Mouse (Mus musculus): ENCODE measurements around the gene Lrrc28. TPM values are rescaled to one million over a fixed set of nuclear protein-coding genes. Genes with fewer than 3 reads are reported as not detected.

Gene Lrrc28
- total and polyA plus RNA-seq, 3 experiments = 9.7 to 16.0 TPM; not detected in 1

- peaks cover 0 to 1% of the 10 kb centered on the region in 2 experiments; a peak in 1 of 4 replicates for H3K27me3 ChIP-seq (ENCODE audit: control insufficient read depth in 1 of 2, insufficient read depth in 2 of 2, low read length in 2 of 2)
Observed at GRCm38 (mm10) chr7:67652211-67652610, 7.1 kb upstream of the Lrrc28 start.

GRCm38 (mm10) chr7:67648376-67648775 is 3.3 kb upstream of the Lrrc28 start:
- peaks cover 0 to 1% of the 10 kb centered on the region in 2 experiments; a peak in 1 of 4 replicates for H3K27me3 ChIP-seq (ENCODE audit: control insufficient read depth in 1 of 2, insufficient read depth in 2 of 2, low read length in 2 of 2)
- H3K4me3 ChIP-seq (ENCODE audit: control insufficient read depth in 1 of 2, insufficient read depth in 1 of 2, low read depth in 2 of 2, low read length in 2 of 2) = no peak overlapping the region
- H3K9ac ChIP-seq (ENCODE audit: control insufficient read depth, low read depth, low read length, poor library complexity, severe bottlenecking) = no peak overlapping the region
- TF ChIP-seq CTCF (IDR thresholded peaks at IDR 0.05 in 2 of 3, conservative IDR thresholded peaks at IDR 0.05 in 1 of 3; ENCODE audit: control insufficient read depth in 1 of 3, insufficient read depth in 1 of 3, low read depth in 2 of 3, low read length in 3 of 3, poor library complexity in 1 of 3, severe bottlenecking in 1 of 3) (no peak), POLR2AphosphoS2 (IDR thresholded peaks at IDR 0.05; ENCODE audit: low read length) (no peak), SIN3A (IDR thresholded peaks at IDR 0.05; ENCODE audit: low read length) (no peak), HCFC1 (IDR thresholded peaks at IDR 0.05; ENCODE audit: low read depth, low read length) (no peak), CHD1 (IDR thresholded peaks at IDR 0.05; ENCODE audit: low read depth, low read length) (no peak), NRF1 (IDR thresholded peaks at IDR 0.05; ENCODE audit: insufficient read depth, low read depth, low read length, poor library complexity, severe bottlenecking) (no peak), ETS1 (IDR thresholded peaks at IDR 0.05; ENCODE audit: low read depth, low read length) (no peak), ZC3H11A (IDR thresholded peaks at IDR 0.05; ENCODE audit: low read depth, low read length) (no peak), KAT2A (conservative IDR thresholded peaks at IDR 0.05; ENCODE audit: low read depth, low read length) (no peak), TBP (IDR thresholded peaks at IDR 0.05; ENCODE audit: low read depth, low read length) (no peak), MAZ (IDR thresholded peaks at IDR 0.05; ENCODE audit: low read depth, low read length) (no peak), GABPA (IDR thresholded peaks at IDR 0.05; ENCODE audit: low read depth, low read length) (no peak), USF2 (IDR thresholded peaks at IDR 0.05; ENCODE audit: borderline replicate concordance in 1 of 2, insufficient read depth in 1 of 2, low read depth in 1 of 2, low read length in 2 of 2) (no peak)
- no peaks in the 10 kb centered on the region for H3K9me3 ChIP-seq (replicated peaks; ENCODE audit: insufficient read depth, low read length)
- H3K79me2 ChIP-seq (ENCODE audit: control insufficient read depth, insufficient read depth, low read length, poor library complexity) = peaks cover 7% of the 10 kb centered on the region; the same call in 1 of the 2 replicates
- H3K27ac ChIP-seq (ENCODE audit: control insufficient read depth, low read depth, low read length) = no peak overlapping the region
- no peak for DNase-seq (ENCODE audit: low read depth, low spot score)
- H3K36me3 ChIP-seq (ENCODE audit: control insufficient read depth in 1 of 2, insufficient read depth in 2 of 2, low read length in 2 of 2) = peaks cover 0 to 5% of the 10 kb centered on the region in 2 experiments; a peak in 2 of 4 replicates
- no peaks in the 10 kb centered on the region for H3K4me1 ChIP-seq (ENCODE audit: control insufficient read depth in 1 of 2, insufficient read depth in 2 of 2, low read length in 2 of 2)

More at GRCm38 (mm10) chr7:67652211-67652610, 7.1 kb upstream of the Lrrc28 start:
- Histone ChIP-seq H3K4me1 (ENCODE audit: control insufficient read depth in 1 of 2, insufficient read depth in 2 of 2, low read length in 2 of 2) (no peaks in the 10 kb centered on the region), H3K79me2 (ENCODE audit: control insufficient read depth, insufficient read depth, low read length, poor library complexity) (no peaks in the 10 kb centered on the region), H3K4me3 (ENCODE audit: control insufficient read depth in 1 of 2, insufficient read depth in 1 of 2, low read depth in 2 of 2, low read length in 2 of 2) (no peak overlapping the region), H3K9me3 (replicated peaks; ENCODE audit: insufficient read depth, low read length) (no peaks in the 10 kb centered on the region), H3K9ac (ENCODE audit: control insufficient read depth, low read depth, low read length, poor library complexity, severe bottlenecking) (no peak overlapping the region), H3K36me3 (ENCODE audit: control insufficient read depth in 1 of 2, insufficient read depth in 2 of 2, low read length in 2 of 2) (no peaks in the 10 kb centered on the region), H3K27ac (ENCODE audit: control insufficient read depth, low read depth, low read length) (no peak overlapping the region)
- TF ChIP-seq POLR2A (IDR thresholded peaks at IDR 0.05; ENCODE audit: control insufficient read depth in 1 of 2, insufficient read depth in 1 of 2, low read depth in 1 of 2, low read length in 2 of 2, poor library complexity in 1 of 2) (no peak), EP300 (IDR thresholded peaks at IDR 0.05; ENCODE audit: low read depth in 1 of 2, low read length in 2 of 2) (no peak), TBP (IDR thresholded peaks at IDR 0.05; ENCODE audit: low read depth, low read length) (no peak), CHD2 (IDR thresholded peaks at IDR 0.05; ENCODE audit: low read length) (no peak), MYB (IDR thresholded peaks at IDR 0.05; ENCODE audit: low read depth, low read length) (no peak), GATA1 (IDR thresholded peaks at IDR 0.05; ENCODE audit: low read depth, low read length) (no peak), TAL1 (IDR thresholded peaks at IDR 0.05; ENCODE audit: low read length) (no peak), USF1 (IDR thresholded peaks at IDR 0.05; ENCODE audit: low read depth, low read length) (no peak), RCOR1 (IDR thresholded peaks at IDR 0.05; ENCODE audit: low read depth, low read length) (no peak), GABPA (IDR thresholded peaks at IDR 0.05; ENCODE audit: low read depth, low read length) (no peak), BHLHE40 (IDR thresholded peaks at IDR 0.05; ENCODE audit: borderline replicate concordance, low read depth, low read length) (no peak), MYC (IDR thresholded peaks at IDR 0.05; ENCODE audit: low read depth, low read length) (no peak), KAT2A (conservative IDR thresholded peaks at IDR 0.05; ENCODE audit: low read depth, low read length) (no peak), ETS1 (IDR thresholded peaks at IDR 0.05; ENCODE audit: low read depth, low read length) (no peak), NELFE (IDR thresholded peaks at IDR 0.05; ENCODE audit: low read depth, low read length) (no peak)
- no peak for DNase-seq (ENCODE audit: low read depth, low spot score)
